Mouse (Mus musculus) heart, embryonic 11.5 days (tissue): Measurements from ENCODE around the gene Akr1d1. TPM values are rescaled to one million over a fixed set of nuclear protein-coding genes. Genes with fewer than 3 reads are reported as not detected.

Experiments
- ATAC-seq: fragments of 200-750 bp; cut with Nextera tagmentation; replicated peaks from 2 replicates; pipeline ENCODE4 v1.8.0; 2017; ENCODE audit warnings: moderate library complexity; ENCODE audit not compliant: insufficient number of reproducible peaks, low FRiP score, low TSS enrichment
- H3K27ac ChIP-seq: fragments of 300-500 bp; sonication (generic); 2 replicates; pipeline ENCODE4 v1.5.1; 2014; ENCODE audit warnings: mild to moderate bottlenecking, low read depth, low read length
- H3K27me3 ChIP-seq: fragments of 300-500 bp; sonication (generic); 2 replicates; pipeline ENCODE4 v1.6.1; 2014; ENCODE audit warnings: mild to moderate bottlenecking, low read length, mixed read lengths; ENCODE audit not compliant: control insufficient read depth, insufficient read depth
- H3K36me3 ChIP-seq: fragments of 300-500 bp; sonication (generic); 2 replicates; pipeline ENCODE4 v1.6.1; 2014; ENCODE audit warnings: mild to moderate bottlenecking, low read length, moderate library complexity, mixed read lengths; ENCODE audit not compliant: control insufficient read depth, insufficient read depth
- H3K4me1 ChIP-seq: fragments of 300-500 bp; sonication (generic); 2 replicates; pipeline ENCODE4 v1.6.1; 2014; ENCODE audit warnings: low read length; ENCODE audit not compliant: control insufficient read depth, insufficient read depth
- H3K4me2 ChIP-seq: fragments of 300-500 bp; sonication (generic); 2 replicates; pipeline ENCODE4 v1.6.1; 2014; ENCODE audit warnings: mild to moderate bottlenecking, moderate library complexity
- H3K4me3 ChIP-seq: fragments of 300-500 bp; sonication (generic); 2 replicates; pipeline ENCODE4 v1.5.1; 2014; ENCODE audit warnings: low read depth, low read length
- H3K9ac ChIP-seq: fragments of 300-500 bp; sonication (generic); 2 replicates; pipeline ENCODE4 v1.6.1; 2014; ENCODE audit warnings: mild to moderate bottlenecking, low read depth, low read length, moderate library complexity
- H3K9me3 ChIP-seq: fragments of 300-500 bp; sonication (generic); replicated peaks from 2 replicates; pipeline ENCODE4 v1.6.1; 2016; ENCODE audit warnings: low read length; ENCODE audit not compliant: control insufficient read depth
- WGBS: fragments of 180-500 bp; shearing (Covaris S2); extraction: QIAGEN DNeasy Blood & Tissue Kit; methylation state at CpG from one replicate; pipeline ENCODE4 v1.1.7; 2014; ENCODE audit not compliant: insufficient replicate concordance; 5-methylcytosine and 5-hydroxymethylcytosine counted together
- polyA plus RNA-seq: library from polyadenylated mRNA; unstranded; fragments of >200 nt; fragmentation: Nextera tagmentation; extraction: Ambion mirVana; gene quantifications from 2 replicates; pipeline ENCODE4 v1.2.1, GENCODE M21; 2014

Akr1d1 gene
- polyA plus RNA-seq: not detected in 2 replicates

DNA sequence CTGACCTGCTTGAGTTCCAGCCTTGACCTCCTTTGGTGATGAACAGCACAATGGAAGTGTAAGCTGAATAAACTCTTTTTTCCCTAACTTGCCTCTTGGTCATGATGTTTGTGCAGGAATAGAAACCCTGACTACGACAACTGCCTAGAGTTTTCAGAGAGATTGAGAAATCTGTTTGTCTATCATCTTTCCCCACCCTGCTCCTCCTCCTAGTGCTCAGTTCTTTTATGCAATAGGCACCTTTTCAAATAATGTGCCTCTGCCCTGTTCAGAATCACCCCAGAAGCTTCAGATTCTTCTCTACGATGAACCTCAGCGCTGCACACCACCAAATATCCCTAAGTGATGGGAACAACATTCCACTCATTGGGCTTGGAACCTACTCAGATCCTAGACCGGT, at the start of gene Akr1d1:
Gene Akr1d1, plus strand, starts transcription at position 234 of the 400 bp plus-strand sequence.
- H3K4me2 ChIP-seq: no peak within 1 kb of the TSS
- ATAC-seq: no peak
- H3K9me3 ChIP-seq: no peaks in the 10 kb centered on the region
- no peaks in the 10 kb centered on the region for H3K4me1 ChIP-seq
- no peak within 1 kb of the TSS for H3K9ac ChIP-seq
- no peak within 1 kb of the TSS for H3K27ac ChIP-seq
- no peaks in the 10 kb centered on the region for H3K36me3 ChIP-seq
- H3K27me3 ChIP-seq: no peaks in the 10 kb centered on the region
- WGBS: 89% methylated on average over 4 of the region's 4 CpGs
- H3K4me3 ChIP-seq: no peak within 1 kb of the TSS

DNA sequence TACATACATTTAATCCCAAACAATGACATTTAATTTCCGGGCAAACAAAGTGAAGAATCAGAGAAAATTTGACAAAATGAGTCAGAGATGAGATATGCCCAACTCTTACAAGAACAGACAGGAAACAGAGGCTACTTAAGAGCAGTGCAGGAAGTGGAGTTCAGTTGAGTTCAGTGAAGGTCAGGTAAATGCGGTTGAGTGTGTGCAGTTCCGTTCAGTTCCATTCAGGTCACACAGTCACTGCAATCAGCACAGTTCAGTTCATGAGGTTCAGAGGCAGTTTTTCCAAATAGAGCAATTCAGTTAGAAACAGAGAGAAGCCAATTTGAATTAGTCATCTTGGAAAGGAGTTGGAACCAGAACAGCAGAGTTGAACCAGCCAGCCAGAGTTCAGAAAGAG, 48.8 kb upstream of the Akr1d1 start:
- Histone ChIP-seq H3K27ac (no peak overlapping the region), H3K36me3 (no peaks in the 10 kb centered on the region), H3K9me3 (no peaks in the 10 kb centered on the region), H3K4me3 (no peak overlapping the region), H3K27me3 (no peaks in the 10 kb centered on the region), H3K4me1 (no peaks in the 10 kb centered on the region), H3K9ac (no peak overlapping the region), H3K4me2 (no peak overlapping the region)
- WGBS: 77% methylated on average over 3 of the region's 3 CpGs
- ATAC-seq: no peak

DNA sequence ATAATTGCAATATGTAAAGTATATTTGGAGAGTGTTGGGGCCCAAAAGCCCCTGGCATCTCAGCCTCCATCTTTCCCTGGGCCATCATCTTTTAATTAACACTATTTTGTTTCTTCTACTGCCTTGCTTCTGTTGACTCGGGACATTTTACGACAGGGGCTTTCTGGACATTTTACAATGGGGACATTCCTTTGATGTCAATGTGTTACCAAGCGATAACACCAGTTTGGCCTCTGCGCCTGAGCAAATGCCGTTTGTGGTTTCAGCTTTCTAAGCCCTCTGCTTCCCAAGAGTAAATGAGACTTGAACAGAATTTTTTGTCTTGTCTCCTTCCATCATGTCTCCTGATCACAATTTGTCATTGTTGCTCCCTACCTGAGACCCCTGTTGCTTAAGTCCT, 46.7 kb upstream of the Akr1d1 start:
- Histone ChIP-seq H3K9ac (no peak overlapping the region), H3K4me3 (no peak overlapping the region), H3K36me3 (no peaks in the 10 kb centered on the region), H3K27ac (no peak overlapping the region), H3K4me1 (no peaks in the 10 kb centered on the region), H3K9me3 (no peaks in the 10 kb centered on the region), H3K27me3 (no peaks in the 10 kb centered on the region), H3K4me2 (no peak overlapping the region)
- 54% methylated on average over 5 of the region's 5 CpGs for WGBS
- no peak for ATAC-seq

DNA sequence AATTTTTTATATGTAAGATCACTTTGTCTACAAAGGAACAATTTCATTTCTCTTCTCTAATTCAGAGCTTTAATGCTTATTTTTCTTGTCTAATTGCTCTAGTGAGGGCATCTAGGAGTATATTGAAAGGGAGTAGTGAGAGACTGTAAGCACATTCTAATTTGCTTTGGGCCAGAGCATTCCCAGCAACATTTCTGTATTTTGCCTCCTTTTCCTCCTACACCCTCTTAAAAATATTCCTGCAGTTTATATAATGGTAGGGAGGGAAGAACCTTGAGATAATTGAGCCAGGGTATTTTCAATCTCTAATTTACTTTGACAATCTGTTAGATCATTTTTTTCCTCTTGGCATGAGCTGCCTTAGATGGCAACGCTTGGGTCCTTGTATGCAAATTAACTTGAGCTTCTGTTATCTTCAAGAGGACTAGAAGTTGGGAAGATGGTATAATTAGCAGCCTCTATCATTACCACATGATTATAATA, 45.3 kb upstream of the Akr1d1 start:
- no peak overlapping the region for H3K27ac ChIP-seq
- no peaks in the 10 kb centered on the region for H3K9me3 ChIP-seq
- H3K4me1 ChIP-seq: no peaks in the 10 kb centered on the region
- no peaks in the 10 kb centered on the region for H3K36me3 ChIP-seq
- no peak overlapping the region for H3K4me2 ChIP-seq
- no peak for ATAC-seq
- H3K9ac ChIP-seq: no peak overlapping the region
- WGBS: 58% methylated on average over 1 of the region's 1 CpGs
- H3K4me3 ChIP-seq: no peak overlapping the region
- H3K27me3 ChIP-seq: no peaks in the 10 kb centered on the region

DNA sequence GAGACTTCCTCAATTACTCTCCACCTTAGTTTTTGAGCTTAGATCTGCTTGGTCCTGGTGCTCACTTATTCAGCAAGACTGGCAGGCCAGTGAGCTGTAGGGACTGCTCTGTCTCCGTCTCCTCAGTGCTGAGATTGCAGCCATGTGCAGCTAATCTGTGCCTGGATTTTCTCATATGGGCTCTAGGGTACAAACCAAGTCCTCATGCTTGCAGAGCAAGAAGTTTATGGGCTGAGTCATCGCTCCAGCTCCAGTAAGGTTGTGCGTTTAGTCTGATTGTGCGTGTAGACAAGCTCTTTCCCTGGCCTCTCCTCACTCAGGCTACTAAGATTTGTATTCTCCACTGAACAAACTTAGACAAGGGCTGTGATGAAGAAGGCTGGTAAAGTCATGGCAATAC, 43.5 kb upstream of the Akr1d1 start:
- H3K9ac ChIP-seq: no peak overlapping the region
- H3K27ac ChIP-seq: no peak overlapping the region
- 50% methylated on average over 4 of the region's 4 CpGs for WGBS
- H3K4me1 ChIP-seq: no peaks in the 10 kb centered on the region
- no peaks in the 10 kb centered on the region for H3K36me3 ChIP-seq
- no peak for ATAC-seq
- H3K4me2 ChIP-seq: no peak overlapping the region
- no peaks in the 10 kb centered on the region for H3K9me3 ChIP-seq
- H3K27me3 ChIP-seq: no peaks in the 10 kb centered on the region
- H3K4me3 ChIP-seq: no peak overlapping the region

DNA sequence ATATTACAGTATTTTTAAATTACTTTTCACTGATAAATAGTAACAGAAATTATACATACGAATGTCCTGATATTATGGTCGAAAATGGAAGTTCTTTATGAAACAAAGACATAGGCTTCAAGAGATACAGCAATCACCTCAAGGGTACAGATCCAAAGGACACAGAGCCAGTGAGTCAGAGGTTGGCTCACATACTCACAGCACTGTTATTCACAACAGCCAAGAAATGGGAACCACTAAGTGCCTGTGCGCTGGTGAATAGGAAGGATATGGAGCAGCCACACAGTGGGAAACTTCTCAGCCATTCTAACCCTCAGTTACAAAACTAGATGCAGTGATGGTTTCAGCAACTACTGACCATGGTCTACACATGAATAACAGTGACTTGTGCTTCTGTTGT, 37.7 kb upstream of the Akr1d1 start:
- no peaks in the 10 kb centered on the region for H3K4me1 ChIP-seq
- no peak overlapping the region for H3K9ac ChIP-seq
- ATAC-seq: no peak
- no peak overlapping the region for H3K4me2 ChIP-seq
- H3K4me3 ChIP-seq: no peak overlapping the region
- 72% methylated on average over 3 of the region's 3 CpGs for WGBS
- no peak overlapping the region for H3K27ac ChIP-seq
- H3K27me3 ChIP-seq: no peaks in the 10 kb centered on the region
- no peaks in the 10 kb centered on the region for H3K9me3 ChIP-seq
- H3K36me3 ChIP-seq: no peaks in the 10 kb centered on the region

DNA sequence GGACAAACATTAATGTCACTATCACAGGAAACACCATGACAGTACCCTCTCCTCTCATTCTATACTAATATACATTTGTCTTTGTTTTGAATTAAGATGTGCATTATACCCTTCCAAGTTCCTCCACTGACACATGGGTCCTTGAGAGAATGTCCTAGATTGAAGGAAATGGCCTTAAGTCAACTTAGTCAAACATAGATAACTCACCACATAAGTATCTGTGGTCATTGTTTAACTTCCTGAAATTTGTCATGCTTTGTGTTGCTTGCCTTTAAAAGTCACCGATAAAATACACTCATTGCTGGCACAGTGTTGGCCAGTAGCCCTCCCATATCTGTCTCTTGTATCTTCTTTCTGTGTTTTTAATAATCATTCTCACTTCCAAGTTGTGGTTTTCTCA, 35.0 kb upstream of the Akr1d1 start:
- H3K4me1 ChIP-seq: no peaks in the 10 kb centered on the region
- no peak overlapping the region for H3K27ac ChIP-seq
- no peaks in the 10 kb centered on the region for H3K36me3 ChIP-seq
- no peak for ATAC-seq
- H3K9me3 ChIP-seq: no peaks in the 10 kb centered on the region
- no peak overlapping the region for H3K4me3 ChIP-seq
- H3K4me2 ChIP-seq: no peak overlapping the region
- H3K27me3 ChIP-seq: no peaks in the 10 kb centered on the region
- WGBS: 58% methylated on average over 1 of the region's 1 CpGs
- no peak overlapping the region for H3K9ac ChIP-seq

DNA sequence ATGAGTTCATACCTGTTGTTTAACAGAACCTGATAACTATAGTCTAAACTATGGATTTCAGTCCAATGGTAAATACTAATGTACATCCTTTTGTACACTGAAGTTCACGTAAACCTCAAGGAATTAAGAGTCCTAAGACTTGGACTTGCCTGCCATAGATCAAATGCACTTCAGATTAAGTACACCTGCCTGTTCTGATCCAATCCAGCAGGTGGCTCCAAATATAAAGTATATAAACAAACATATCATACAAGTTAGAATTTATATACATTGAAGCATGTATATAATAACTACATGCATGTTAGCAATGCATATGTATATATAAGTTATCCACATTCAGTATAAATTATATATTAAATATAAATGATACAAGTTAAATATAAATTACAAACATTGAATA, 33.1 kb upstream of the Akr1d1 start:
- H3K4me2 ChIP-seq: no peak overlapping the region
- no peaks in the 10 kb centered on the region for H3K4me1 ChIP-seq
- no peak overlapping the region for H3K27ac ChIP-seq
- H3K27me3 ChIP-seq: no peaks in the 10 kb centered on the region
- no peaks in the 10 kb centered on the region for H3K36me3 ChIP-seq
- WGBS: 90% methylated on average over 1 of the region's 1 CpGs
- ATAC-seq: no peak
- H3K4me3 ChIP-seq: no peak overlapping the region
- no peak overlapping the region for H3K9ac ChIP-seq
- H3K9me3 ChIP-seq: no peaks in the 10 kb centered on the region

DNA sequence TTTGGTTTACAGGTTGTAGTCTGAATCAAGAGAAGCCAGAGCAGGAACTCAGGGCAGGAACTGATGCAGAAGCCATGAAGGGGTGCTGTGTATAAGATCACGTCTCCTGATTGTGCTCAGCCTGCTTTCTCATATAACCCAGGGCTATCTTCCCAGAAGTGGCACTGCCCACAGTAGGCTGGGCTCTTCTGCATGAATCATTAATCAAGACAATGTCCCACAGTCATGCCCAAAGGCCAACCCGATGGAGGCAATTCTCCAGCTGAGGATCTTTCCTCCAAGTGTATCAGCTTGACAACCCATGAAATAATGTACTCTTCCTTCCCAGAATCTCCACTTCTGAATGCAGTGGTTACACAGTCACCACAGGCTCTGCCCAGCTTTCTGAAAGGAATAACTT, 24.4 kb upstream of the Akr1d1 start:
- no peaks in the 10 kb centered on the region for H3K9me3 ChIP-seq
- no peak overlapping the region for H3K4me2 ChIP-seq
- H3K4me1 ChIP-seq: no peaks in the 10 kb centered on the region
- H3K36me3 ChIP-seq: no peaks in the 10 kb centered on the region
- H3K27ac ChIP-seq: no peak overlapping the region
- H3K9ac ChIP-seq: no peak overlapping the region
- H3K27me3 ChIP-seq: no peaks in the 10 kb centered on the region
- ATAC-seq: no peak
- H3K4me3 ChIP-seq: no peak overlapping the region
- 85% methylated on average over 2 of the region's 2 CpGs for WGBS
